Mouse (Mus musculus): ENCODE results near the gene Tcta. TPM values are rescaled to one million over a fixed set of nuclear protein-coding genes. Genes with fewer than 3 reads are reported as not detected.

Tcta gene
- 10 to 100 TPM; 24.9 to 25.1 TPM for total RNA-seq (2021)
- long read RNA-seq, experiment 1, transcript Tcta-202 (3 exons, 1,094 nt), result major isoform, 33 of 40 reads
- long read RNA-seq, experiment 1, partial matches to known transcripts, result 1 of 40 reads
- long read RNA-seq, experiment 1, other reads (novel, unspliced or antisense), result 5 of 40 reads
- long read RNA-seq, experiment 2, transcript Tcta-202 (3 exons, 1,094 nt), result major isoform, 25 of 35 reads
- long read RNA-seq, experiment 2, partial matches to known transcripts, result 0 of 35 reads
- long read RNA-seq, experiment 2, other reads (novel, unspliced or antisense), result 8 of 35 reads

DNA sequence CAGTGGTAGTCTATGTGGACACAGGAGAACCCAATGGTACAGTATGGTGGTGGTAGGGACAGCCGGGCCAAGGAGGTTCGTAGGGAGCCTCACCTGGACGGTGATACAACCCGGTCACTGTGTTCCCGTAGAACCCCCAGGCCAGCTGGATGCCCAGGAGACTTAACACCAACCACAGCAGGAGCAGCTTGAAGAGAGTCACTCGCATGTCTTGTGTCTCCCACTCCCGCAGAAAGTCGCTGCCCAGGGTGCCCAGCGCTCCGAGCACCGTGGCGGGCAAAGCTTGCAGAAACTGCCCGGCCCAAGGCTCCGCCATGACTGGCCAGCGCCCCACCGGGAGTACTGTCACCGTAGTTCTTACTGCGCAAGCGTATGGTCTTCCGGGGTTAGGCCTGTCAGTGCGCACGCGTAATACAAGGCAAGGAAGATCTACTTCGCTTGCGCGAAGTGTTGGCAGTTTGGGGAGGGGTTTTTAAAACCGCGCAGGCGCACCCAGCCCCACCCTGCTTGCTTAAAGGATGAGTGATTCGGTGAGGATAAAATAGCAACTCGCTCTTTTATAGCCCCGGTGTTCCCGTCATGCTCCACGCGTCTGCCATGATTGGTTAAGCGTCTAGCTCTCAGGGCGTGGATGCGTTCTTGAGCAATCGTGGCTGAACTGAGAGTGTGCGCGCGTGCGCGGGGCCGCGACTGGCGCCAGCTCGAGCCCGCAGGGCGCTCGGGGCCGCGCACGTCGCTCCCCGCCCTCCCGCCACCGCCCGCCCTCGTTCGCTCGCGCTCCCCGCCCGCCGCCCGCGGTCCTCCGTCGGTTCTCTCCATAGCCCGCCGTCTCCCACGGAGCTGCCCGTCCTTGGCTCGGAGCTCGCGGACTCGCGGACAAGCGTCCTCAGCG, at the start of gene Tcta, which contains the start of gene Rhoa:
TSS of gene Tcta (minus strand) at position 532 of the 892 bp plus-strand sequence.
TSS of gene Rhoa (plus strand) at position 501 of the 892 bp plus-strand sequence.
- peak; percentile 97 to 98 for DNase-seq
- intact Hi-C loops (cut with DNase I), result loop anchor here (1.0 kb wide), 1 partner anchor 41 kb away; the partner anchor contains the start of gene Usp4

- no peak for DNase-seq
- intact Hi-C loops (cut with DNase I), result no loop called here
These were observed 43.8 kb upstream of the Tcta start for GRCm38 (mm10) chr9:108349727-108350126.

- DNase-seq, result no peak
- intact Hi-C loops (cut with DNase I), result no loop called here
These were observed 42.3 kb upstream of the Tcta start for GRCm38 (mm10) chr9:108348290-108348680.

DNA sequence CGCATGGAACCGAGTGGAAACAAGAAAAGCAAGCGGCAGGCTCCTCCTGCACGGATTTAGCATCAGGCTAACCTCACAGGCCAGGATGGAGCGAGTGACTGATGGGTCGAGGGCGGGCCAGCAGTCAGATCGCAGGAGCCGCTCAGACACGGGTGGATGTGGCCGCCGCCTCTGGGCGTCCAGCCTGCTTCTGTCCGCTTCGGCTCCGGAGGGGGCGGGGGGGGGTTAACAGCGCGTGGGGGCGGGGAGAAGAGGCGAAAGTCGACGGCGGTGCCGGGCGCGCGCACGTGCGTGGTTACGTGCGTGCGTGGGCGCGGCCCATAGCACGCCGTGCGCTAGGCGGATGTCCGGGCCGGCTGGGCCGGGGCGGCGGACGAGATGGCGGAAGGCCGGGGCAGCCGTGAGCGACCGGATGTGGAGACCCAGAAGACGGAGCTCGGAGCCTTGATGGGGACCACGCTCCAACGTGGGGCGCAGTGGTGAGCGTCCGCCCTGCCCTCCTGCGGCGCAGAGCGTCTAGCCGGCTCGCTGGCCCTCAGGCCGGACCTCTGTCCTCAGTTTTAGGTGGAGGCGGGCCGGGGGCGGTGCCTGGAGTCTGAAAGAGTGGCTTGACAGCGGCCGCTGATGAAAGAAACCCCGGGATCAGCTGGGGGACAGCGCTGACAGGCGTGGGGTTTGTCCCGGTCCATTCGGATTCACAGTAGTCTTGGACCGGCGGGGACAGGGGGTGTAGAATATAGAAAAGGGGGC, 41.8 kb upstream of the Tcta start, which contains the start of gene Usp4:
TSS of gene Usp4 (plus strand) at position 314 of the 750 bp plus-strand sequence.
- DNase-seq, result peak; percentile 83 to 86
- intact Hi-C loops (cut with DNase I), result loop anchor here (1.0 kb wide), 1 partner anchor 41 kb away; the partner anchor contains the start of genes Rhoa and Tcta

DNA sequence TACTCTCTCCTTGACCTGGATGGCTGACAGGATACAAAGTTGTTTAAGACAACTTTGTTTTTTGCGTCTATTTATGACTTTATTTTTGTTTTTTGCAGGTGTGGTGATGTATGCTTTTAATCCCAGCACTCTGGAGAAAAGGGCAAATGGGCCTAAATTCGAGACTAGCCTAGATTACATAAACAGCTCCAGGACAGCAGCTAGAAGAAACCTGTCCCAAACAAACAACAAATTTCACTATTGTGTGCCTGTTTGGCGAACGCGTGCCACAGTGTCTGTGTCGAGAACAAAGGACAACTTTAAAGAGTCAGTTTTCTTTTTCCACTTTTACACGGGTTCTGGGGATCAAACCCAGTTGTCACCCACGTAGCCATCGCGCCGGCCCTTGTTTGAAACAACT, 41.1 kb upstream of the Tcta start:
- intact Hi-C loops (cut with DNase I), result loop anchor here (1.0 kb wide), 1 partner anchor 41 kb away; the partner anchor contains the start of genes Rhoa and Tcta
- no peak for DNase-seq

DNA sequence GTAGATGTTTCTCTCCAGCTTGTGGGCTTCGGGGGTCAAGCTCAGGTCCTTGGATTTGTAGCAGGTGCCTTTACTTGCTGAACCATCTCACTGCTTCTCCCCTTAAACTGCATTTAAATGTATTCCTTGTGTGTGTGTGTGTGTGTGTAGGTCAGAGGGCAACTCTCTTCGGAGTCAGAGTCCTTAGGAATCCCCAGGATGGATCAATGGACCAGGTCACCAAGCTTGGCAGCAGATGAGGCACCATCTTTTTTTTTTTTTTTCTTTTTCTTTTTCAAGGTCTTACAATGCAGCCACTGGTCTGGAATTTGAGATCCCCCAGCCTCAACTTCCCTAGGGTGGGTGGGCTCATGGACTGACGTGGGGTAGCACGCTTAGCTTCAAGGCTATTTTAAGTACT, 38.5 kb upstream of the Tcta start:
- no peak for DNase-seq
- intact Hi-C loops (cut with DNase I), result no loop called here

GRCm38 (mm10) chr9:108343835-108344234, 37.9 kb upstream of the Tcta start:
- DNase-seq, result no peak
- intact Hi-C loops (cut with DNase I), result no loop called here

DNA sequence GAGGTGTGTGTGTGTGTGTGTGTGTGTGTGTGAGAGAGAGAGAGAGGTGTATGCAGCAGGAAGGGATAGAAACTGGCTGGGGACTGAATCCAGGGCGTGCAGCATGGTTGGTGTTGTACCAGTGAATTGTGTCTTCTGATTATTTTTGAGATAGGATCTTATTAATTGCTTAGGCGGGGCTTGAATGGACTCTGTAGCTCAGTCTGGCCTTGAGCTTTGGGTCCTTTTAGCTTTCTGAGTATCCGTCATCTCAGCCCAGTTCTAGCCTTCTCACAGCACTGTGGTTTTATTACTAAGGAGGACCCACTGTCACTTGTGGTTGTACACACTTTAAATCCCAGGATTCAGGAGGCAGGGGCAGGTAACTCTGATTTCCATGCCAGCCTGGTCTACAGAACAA, 37.4 kb upstream of the Tcta start:
- DNase-seq, result no peak
- intact Hi-C loops (cut with DNase I), result no loop called here

DNA sequence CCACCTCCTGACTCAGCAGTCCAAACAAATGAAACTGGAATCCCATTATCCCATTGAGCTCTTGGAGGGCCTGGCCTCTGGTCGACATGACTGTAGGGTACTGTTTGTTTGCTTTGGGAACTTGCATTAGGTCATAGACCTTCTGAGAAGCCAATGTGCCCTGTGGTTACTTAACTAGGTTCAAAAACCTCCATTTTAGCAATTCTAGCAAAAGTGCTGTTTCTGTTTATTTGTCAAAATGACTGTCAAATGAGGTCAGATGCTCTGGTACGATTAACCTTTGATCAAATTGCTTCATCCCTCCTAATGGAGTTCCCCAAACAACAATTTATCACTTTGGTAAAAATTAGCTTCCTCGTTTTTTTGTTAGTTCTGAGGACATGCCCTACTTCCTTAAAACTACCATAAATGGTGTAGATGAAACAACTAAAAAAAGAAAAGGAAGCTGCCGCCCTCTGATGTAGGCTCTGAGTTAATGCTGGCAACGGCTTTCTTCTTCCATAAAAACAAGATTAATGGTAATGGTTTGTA, 36.4 kb upstream of the Tcta start:
- intact Hi-C loops (cut with DNase I), result no loop called here

GRCm38 (mm10) chr9:108341801-108342200, 35.8 kb upstream of the Tcta start:
- no peak for DNase-seq
- intact Hi-C loops (cut with DNase I), result no loop called here

More for the DNA sequence above, 36.4 kb upstream of the Tcta start:
- DNase-seq, result no peak

- DNase-seq, result no peak
- intact Hi-C loops (cut with DNase I), result no loop called here
These were observed 35.1 kb upstream of the Tcta start for GRCm38 (mm10) chr9:108341139-108341475.

- intact Hi-C loops (cut with DNase I), result no loop called here
- DNase-seq, result no peak
These were observed 34.5 kb upstream of the Tcta start for GRCm38 (mm10) chr9:108340258-108341138.

DNA sequence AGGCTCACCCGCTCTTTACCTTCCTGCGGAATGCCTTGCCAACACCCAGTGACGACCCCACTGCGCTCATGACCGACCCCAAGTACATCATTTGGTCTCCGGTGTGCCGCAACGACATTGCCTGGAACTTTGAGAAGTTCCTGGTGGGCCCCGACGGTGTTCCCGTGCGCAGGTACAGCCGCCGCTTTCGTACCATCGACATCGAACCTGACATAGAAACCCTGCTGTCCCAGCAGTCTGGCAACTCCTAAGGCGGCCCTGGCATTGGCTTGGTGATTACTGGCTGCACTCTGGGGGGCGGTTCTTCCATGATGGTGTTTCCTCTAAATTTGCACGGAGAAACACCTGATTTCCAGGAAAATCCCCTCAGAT, 33.9 kb upstream of the Tcta start:
- intact Hi-C loops (cut with DNase I), result no loop called here
- no peak for DNase-seq

DNA sequence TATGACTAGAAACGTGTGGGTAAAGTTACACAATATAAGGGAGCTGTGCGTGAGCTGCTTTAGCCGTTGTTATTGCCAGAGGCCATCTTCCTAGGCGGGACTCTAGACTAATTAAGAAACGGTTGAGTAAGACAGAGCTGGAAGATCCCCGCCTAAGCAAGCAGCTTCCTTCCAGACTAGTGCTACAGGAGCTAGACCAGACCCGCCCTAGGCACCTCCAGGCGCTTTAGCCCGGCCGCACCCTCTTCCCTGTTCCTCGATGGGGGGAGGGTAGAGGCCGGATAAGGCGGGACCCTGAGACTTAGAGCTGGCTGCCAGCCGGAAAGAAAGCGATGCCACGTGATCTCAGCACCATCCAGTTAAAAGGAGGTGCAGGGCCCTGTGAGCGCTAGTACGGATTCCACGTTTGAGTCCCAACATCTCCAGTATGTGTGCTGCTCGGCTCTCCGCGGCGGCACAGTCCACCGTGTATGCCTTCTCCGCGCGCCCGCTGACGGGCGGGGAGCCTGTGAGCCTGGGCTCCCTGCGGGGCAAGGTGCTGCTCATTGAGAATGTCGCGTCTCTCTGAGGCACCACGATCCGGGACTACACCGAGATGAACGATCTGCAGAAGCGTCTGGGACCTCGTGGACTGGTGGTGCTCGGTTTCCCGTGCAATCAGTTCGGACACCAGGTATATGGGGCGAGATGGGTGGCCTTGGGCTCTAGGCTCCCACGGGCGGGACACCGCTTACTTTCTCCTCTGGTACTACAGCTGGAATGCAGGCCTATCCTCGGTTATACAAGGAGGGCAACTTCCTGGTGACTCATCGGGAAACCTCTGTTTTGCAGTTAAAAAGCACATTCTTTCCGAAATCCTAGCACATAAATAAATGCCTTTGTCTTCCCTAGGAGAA, 33.2 kb upstream of the Tcta start, which contains the start of gene Gpx1:
TSS of gene Gpx1 (plus strand) at position 18 of the 896 bp plus-strand sequence.
- peak; percentile 86 to 89 for DNase-seq
- intact Hi-C loops (cut with DNase I), result no loop called here

DNA sequence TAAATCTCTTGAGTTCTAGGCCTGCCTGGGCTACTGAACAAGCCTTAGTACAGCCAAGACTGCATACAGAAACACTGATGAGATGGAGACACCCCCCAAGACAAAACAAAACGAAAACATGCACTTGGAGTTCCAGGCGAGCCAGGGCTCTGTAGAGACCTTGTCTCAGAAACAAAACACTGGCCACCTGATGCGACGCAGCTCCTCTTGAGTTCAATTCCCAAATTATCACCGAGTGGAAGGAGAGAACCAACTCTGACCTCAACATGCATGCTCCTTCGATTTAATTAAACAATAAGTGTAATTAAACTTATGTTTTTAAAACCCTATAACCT, 32.6 kb upstream of the Tcta start:
- no peak for DNase-seq
- intact Hi-C loops (cut with DNase I), result no loop called here

DNA sequence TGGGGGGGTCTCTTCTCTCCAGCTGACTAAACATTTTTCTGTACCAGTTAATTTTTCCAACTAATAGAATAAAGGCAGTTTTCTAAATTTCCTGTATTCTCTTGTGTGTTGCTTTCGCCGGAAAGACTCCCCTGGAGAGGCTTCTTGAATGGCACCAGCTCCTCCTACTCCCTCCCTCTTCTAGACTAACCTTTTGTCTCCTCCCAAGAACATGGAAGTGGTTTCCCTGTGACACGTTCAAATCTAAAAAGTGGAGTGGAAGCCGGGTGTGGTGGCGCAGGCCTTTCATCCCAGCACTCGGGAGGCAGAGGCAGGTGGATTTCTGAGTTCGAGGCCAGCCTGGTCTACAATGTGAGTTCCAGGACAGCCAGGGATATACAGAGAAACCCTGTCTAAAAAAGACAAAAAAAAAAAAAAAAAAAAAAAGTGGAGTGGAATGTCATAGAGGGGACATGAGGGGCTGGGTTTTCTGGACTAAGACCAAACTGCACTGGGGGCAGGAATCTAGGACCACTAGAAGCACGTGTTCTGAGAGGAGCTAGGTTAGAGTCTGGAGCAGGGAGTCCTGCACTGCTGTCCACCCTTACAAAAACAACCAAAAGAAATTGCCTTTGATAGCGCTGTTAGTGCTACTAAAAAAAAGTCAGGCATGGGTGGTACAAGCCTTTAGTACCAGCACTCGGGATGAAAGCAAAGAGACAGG, 32.0 kb upstream of the Tcta start:
- intact Hi-C loops (cut with DNase I), result no loop called here
- no peak for DNase-seq

DNA sequence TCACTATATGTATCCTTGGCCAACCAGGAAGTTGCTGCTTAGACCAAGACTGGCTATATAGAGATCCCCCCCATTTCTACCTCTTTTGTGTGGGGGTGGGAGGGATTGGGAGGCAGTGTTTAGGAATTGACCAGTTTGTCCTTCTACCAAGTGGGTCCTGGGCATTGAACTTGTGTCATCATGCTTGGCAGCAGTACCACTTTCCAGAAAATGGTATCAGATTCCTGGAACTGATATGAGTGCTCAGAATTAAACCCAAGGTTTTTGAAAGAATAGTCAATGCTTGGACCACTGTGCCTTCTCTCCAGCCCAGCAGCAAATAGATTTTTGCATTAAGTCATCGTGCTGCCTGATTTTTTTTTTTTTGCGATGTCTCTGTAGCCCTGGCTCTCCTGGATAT, 19.9 kb upstream of the Tcta start:
- intact Hi-C loops (cut with DNase I), result no loop called here

DNA sequence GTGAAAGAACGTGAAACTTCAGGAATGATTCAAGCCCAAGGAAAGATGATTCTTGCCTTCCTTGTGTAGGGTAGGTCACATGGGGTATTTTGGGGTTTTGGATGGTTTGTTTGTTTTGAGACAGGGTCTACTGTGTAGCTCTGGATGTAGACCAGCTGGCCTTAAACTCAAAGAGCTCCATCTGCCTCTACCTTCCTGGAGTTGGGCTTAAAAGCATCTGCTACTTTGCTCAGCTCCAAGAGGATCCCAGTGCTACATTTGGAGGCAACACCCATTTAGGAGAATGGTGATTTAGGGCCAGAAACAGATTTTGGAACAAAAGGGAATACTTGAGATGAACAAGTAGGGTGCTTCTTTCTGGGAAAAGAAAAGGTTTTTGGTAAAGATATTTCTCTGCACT, 18.8 kb upstream of the Tcta start:
- DNase-seq, result no peak
- intact Hi-C loops (cut with DNase I), result no loop called here

More for the DNA sequence above, 19.9 kb upstream of the Tcta start:
- no peak for DNase-seq
